Mouse (Mus musculus) heart, embryonic 16.5 days (tissue): ENCODE results near the gene Nemf. TPM values are rescaled to one million over a fixed set of nuclear protein-coding genes. Genes with fewer than 3 reads are reported as not detected.
"Not testable (repeated sequence)": the region's sequence is repeated elsewhere in the genome, so short reads cannot be mapped to it uniquely, and the experiment has no call there.

Source experiments
- ATAC-seq: fragments of 200-750 bp; cut with Nextera tagmentation; replicated peaks from 2 replicates; pipeline ENCODE4 v1.8.0; 2017; ENCODE audit warnings: moderate number of reproducible peaks; ENCODE audit not compliant: insufficient read depth, low FRiP score; ENCODE audit errors: extremely low read depth
- H3K27ac ChIP-seq: fragments of 300-500 bp; sonication (generic); 2 replicates; pipeline ENCODE4 v1.5.1; 2014; ENCODE audit warnings: mild to moderate bottlenecking, low read length, control low read depth, moderate library complexity
- H3K27me3 ChIP-seq: fragments of 300-500 bp; sonication (generic); 2 replicates; pipeline ENCODE4 v1.6.1; 2014; ENCODE audit warnings: low read length, mixed read lengths; ENCODE audit not compliant: control insufficient read depth, insufficient read depth
- H3K36me3 ChIP-seq: fragments of 300-500 bp; sonication (generic); 2 replicates; pipeline ENCODE4 v1.6.1; 2014; ENCODE audit not compliant: control insufficient read depth, insufficient read depth
- H3K4me1 ChIP-seq: fragments of 300-500 bp; sonication (generic); 2 replicates; pipeline ENCODE4 v1.6.1; 2014; ENCODE audit warnings: low read length, mixed read lengths; ENCODE audit not compliant: control insufficient read depth, insufficient read depth
- H3K4me2 ChIP-seq: fragments of 300-500 bp; sonication (generic); 2 replicates; pipeline ENCODE4 v1.6.1; 2014; ENCODE audit warnings: low read depth, mild to moderate bottlenecking, control low read depth, low read length
- H3K4me3 ChIP-seq: fragments of 300-500 bp; sonication (generic); 2 replicates; pipeline ENCODE4 v1.5.1; 2014; ENCODE audit warnings: mild to moderate bottlenecking, control low read depth, low read length
- H3K9ac ChIP-seq: fragments of 300-500 bp; sonication (generic); 2 replicates; pipeline ENCODE4 v1.6.1; 2014; ENCODE audit warnings: low read length, control low read depth
- H3K9me3 ChIP-seq: fragments of 300-500 bp; sonication (generic); replicated peaks from 2 replicates; pipeline ENCODE4 v1.6.1; 2016; ENCODE audit warnings: low read length; ENCODE audit not compliant: control insufficient read depth
- WGBS: fragments of 180-500 bp; shearing (Covaris S2); extraction: QIAGEN DNeasy Blood & Tissue Kit; methylation state at CpG from one replicate; pipeline ENCODE4 v1.1.7; 2014; 5-methylcytosine and 5-hydroxymethylcytosine counted together
- polyA plus RNA-seq: library from polyadenylated mRNA; unstranded; fragments of >200 nt; fragmentation: Nextera tagmentation; extraction: Ambion mirVana; gene quantifications from 2 replicates; pipeline ENCODE4 v1.2.1, GENCODE M21; 2015

Gene Nemf
- polyA plus RNA-seq, 1 experiment from 2014 or later: 68.5 TPM

DNA sequence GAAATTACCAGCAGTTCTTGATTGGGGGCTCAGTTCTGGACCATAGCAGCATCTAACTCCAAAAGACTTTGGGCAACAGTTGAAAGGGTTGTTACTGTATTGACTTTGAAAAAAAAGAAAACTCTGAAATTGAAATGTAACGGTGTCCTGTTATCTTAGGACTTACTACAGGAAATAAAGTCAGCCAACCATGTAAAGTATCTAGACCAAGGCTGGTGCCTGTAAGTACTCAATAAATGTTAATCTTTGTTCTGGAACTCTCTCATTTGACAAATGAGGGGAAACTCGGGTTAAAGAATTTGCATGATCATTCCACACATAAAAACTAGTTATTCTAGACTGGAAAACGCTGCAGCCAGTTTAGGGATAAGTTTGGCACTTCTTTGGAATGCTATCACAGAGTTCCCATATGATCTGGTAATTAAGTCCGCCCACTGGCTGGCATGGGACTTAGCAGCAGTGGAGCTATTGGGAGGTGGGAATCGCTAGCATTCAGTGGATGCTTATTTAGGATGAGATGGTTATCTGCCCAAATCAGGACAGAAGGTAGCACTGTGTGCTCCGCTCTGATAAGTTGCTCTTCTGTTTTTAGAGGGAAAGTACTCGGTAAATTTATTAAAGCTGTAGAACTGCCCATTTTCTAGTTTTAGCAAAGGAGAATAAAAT is 32.4 kb upstream of the Nemf start:
- H3K4me3 ChIP-seq: no peak overlapping the region
- no peak overlapping the region for H3K9ac ChIP-seq
- H3K9me3 ChIP-seq: no peaks in the 10 kb centered on the region
- ATAC-seq: no peak
- H3K4me1 ChIP-seq: no peaks in the 10 kb centered on the region
- no peak overlapping the region for H3K4me2 ChIP-seq
- H3K27ac ChIP-seq: no peak overlapping the region
- no peaks in the 10 kb centered on the region for H3K36me3 ChIP-seq
- WGBS: 59% methylated on average over 7 of the region's 7 CpGs
- no peaks in the 10 kb centered on the region for H3K27me3 ChIP-seq

- H3K4me3 ChIP-seq: no peak overlapping the region
- no peaks in the 10 kb centered on the region for H3K9me3 ChIP-seq
- H3K27ac ChIP-seq: no peak overlapping the region
- H3K27me3 ChIP-seq: no peaks in the 10 kb centered on the region
- no peak overlapping the region for H3K9ac ChIP-seq
- ATAC-seq: no peak
- whole genome bisulfite sequencing: 90% methylated on average over 10 of the region's 10 CpGs
- H3K4me2 ChIP-seq: no peak overlapping the region
- H3K36me3 ChIP-seq: no peaks in the 10 kb centered on the region
- H3K4me1 ChIP-seq: no peaks in the 10 kb centered on the region
Measured at GRCm38 (mm10) chr12:69388321-69388869, 31.4 kb upstream of the Nemf start.

DNA sequence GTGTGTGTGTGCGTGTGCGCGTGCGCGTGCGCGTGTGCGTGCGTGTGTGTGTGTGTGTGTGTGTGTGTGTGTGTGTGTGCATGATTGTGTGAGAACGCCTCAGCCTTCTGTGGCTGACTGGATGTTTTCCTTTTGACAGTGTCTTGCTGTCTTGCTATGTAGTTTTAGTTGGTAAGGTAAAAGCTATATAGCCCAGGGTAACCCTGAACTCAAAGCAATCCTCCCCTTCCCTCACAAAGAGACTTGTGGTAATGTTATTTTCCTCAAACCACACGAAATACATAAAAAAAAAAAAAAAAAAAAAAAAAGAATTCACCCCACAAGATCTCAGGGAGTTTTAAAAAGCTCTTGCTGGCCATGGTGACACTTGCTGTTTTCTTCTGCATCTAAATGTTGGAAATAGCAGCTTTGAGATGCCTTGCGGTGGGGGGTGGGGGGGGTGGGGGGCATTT is 29.3 kb upstream of the Nemf start:
- not testable (repeated sequence) for H3K4me2 ChIP-seq, H3K9me3 ChIP-seq, H3K9ac ChIP-seq, H3K36me3 ChIP-seq, H3K4me1 ChIP-seq, H3K4me3 ChIP-seq, H3K27me3 ChIP-seq, H3K27ac ChIP-seq, ATAC-seq
- 79% methylated on average over 12 of the region's 12 CpGs for WGBS

- H3K4me1 ChIP-seq: no peaks in the 10 kb centered on the region
- H3K27ac ChIP-seq: no peak overlapping the region
- WGBS: 65% methylated on average over 6 of the region's 6 CpGs
- no peak for ATAC-seq
- H3K4me3 ChIP-seq: no peak overlapping the region
- no peak overlapping the region for H3K9ac ChIP-seq
- no peak overlapping the region for H3K4me2 ChIP-seq
- no peaks in the 10 kb centered on the region for H3K27me3 ChIP-seq
- H3K9me3 ChIP-seq: no peaks in the 10 kb centered on the region
- H3K36me3 ChIP-seq: no peaks in the 10 kb centered on the region
Measured at GRCm38 (mm10) chr12:69385542-69386280, 28.7 kb upstream of the Nemf start.

- Histone ChIP-seq H3K27ac (no peak overlapping the region), H3K4me2 (no peak overlapping the region), H3K4me1 (no peaks in the 10 kb centered on the region), H3K36me3 (no peaks in the 10 kb centered on the region), H3K27me3 (no peaks in the 10 kb centered on the region), H3K4me3 (no peak overlapping the region), H3K9ac (no peak overlapping the region), H3K9me3 (no peaks in the 10 kb centered on the region)
- WGBS: 97% methylated on average over 5 of the region's 5 CpGs
- no peak for ATAC-seq
Measured at GRCm38 (mm10) chr12:69384606-69385005, 27.6 kb upstream of the Nemf start.

DNA sequence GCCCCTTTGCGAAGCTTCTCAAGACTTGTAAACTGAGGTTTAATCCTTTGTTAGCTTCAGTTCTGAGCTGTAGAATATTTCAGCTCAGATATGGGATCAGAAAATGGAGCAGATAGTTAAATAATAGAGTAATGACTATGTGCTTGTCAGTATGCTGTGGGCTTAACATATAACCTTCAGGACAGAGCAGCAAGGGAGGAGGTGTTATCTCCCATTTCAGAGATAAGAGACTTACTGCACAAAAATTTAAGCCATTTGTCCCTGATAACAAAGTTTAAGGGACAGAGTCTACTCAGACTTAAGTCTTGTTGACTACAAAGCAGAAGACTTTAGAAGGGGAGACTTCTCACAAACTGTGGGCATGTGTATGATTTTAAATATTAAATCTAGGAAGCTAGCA is 25.9 kb upstream of the Nemf start:
- Histone ChIP-seq H3K27me3 (no peaks in the 10 kb centered on the region), H3K4me3 (no peak overlapping the region), H3K36me3 (no peaks in the 10 kb centered on the region), H3K4me1 (peaks cover 6% of the 10 kb centered on the region), H3K4me2 (no peak overlapping the region), H3K27ac (no peak overlapping the region), H3K9ac (no peak overlapping the region; the same call in 1 of the 2 replicates), H3K9me3 (no peaks in the 10 kb centered on the region)
- no peak for ATAC-seq
- 79% methylated on average over 1 of the region's 1 CpGs for WGBS

- Histone ChIP-seq H3K4me3 (no peak overlapping the region), H3K27me3 (no peaks in the 10 kb centered on the region), H3K9me3 (no peaks in the 10 kb centered on the region), H3K4me2 (no peak overlapping the region), H3K36me3 (no peaks in the 10 kb centered on the region), H3K9ac (no peak overlapping the region), H3K27ac (0 out of 2 replicates have a peak overlapping the region, but pooled peaks have one; percentile 40), H3K4me1 (peaks cover 16% of the 10 kb centered on the region)
- ATAC-seq: no peak
- WGBS: 75% methylated on average over 11 of the region's 11 CpGs
Measured at GRCm38 (mm10) chr12:69378558-69379454, 21.8 kb upstream of the Nemf start.

- H3K4me3 ChIP-seq, H3K9ac ChIP-seq, ATAC-seq, H3K36me3 ChIP-seq, H3K27me3 ChIP-seq, H3K9me3 ChIP-seq, H3K4me2 ChIP-seq, H3K27ac ChIP-seq: not testable (repeated sequence)
- H3K4me1 ChIP-seq: peaks cover 16% of the 10 kb centered on the region
- WGBS: 91% methylated on average over 6 of the region's 6 CpGs
Measured at GRCm38 (mm10) chr12:69377636-69378035, 20.7 kb upstream of the Nemf start.
